Mouse (Mus musculus) left cerebral cortex, adult 9 months (tissue): ENCODE measurements around the gene Cux2.

Source experiments
- DNase-seq, 2 experiments: peaks; one replicate each; pipeline ENCODE4 v3.0.0; 2022; ENCODE audit warnings: low spot score in 2 of 2

The Cux2 gene

DNA sequence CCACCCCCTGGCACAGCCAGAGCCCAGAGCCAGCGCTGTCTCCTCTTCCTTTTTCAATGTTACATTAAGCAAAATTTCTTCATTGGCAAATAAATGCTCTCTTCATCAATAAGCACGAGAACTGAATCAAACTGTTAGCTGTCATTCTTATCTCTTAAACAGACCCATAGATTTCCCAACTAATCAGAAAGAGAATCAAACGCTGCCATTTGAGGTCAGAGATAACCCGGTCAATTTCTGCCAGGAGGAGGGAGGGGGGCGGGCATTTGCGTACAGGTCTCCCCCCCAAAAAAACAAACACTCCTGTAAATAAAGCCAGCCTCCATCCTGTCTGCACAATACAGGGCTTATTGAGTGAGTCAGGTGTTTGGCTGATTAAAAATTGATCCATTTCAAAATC lies 33.2 kb downstream of the Cux2 start:
- no peak for DNase-seq

DNA sequence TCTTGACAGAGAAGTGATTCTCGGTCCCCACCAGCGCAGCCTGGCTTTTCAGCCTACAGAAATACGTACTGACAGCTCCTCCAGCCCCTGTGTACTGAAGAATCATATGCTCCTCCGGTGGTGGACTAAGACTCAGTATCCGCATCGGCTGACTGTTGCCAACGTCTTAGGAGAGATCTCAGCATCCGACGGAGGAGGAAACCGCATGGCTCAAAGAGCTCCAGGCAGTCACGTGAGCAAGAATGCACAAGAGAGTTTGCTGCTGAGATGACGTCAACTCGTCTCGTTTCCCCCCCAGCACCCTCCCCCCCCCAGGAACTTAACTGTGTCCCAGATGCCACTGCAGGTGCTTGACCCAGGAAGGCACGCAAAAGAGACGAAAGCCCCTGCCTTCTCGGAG lies 34.8 kb downstream of the Cux2 start:
- DNase-seq, result peak in 1 of 2 experiments; percentile 18

- no peak for DNase-seq
Measured at GRCm38 (mm10) chr5:122014671-122015070, 35.2 kb downstream of the Cux2 start.

GRCm38 (mm10) chr5:122011289-122011688 lies 38.6 kb downstream of the Cux2 start:
- no peak for DNase-seq

- no peak for DNase-seq
Measured at GRCm38 (mm10) chr5:122007946-122008441, 41.9 kb downstream of the Cux2 start.

DNA sequence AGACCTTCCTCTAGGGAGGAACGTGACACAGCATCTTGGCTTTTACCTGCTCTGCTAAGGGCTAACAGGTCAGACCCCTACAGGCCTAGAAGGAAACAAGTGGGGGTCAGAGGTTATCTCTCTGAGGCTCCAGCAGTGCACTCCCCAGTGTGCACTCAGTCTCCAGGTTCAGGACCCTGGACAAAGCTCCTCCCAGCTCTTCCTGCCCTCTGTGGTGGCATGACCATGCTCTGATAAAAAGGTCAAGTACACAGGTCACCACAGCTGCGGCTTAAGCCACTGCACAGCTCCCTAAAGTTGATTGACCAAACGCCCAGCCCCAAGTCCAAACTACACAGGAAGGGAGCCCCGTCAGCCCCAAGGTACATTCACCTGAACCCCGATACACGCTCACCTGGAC lies 46.4 kb downstream of the Cux2 start:
- DNase-seq, result no peak

GRCm38 (mm10) chr5:122002148-122002547 lies 47.8 kb downstream of the Cux2 start:
- DNase-seq, result peak in 1 of 2 experiments; percentile 20

DNA sequence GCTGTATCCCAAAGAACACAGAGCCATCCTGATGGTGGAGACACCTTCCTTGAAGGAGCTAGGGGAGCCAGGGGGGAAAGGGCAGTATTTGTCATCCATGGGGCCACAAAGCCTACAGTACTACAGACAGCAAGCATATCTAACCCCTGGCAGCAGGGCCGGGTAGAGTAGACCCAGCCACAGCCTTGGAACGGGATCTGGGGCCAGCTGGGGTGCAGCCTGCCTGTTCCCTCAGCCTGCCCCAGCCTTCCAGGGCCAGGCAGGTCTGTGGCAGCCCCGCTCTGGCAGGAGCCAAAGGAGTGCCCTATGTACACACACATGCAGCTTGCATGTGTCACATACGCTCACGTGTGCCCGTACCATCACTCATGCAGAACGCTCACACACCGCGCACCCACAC lies 48.6 kb downstream of the Cux2 start:
- DNase-seq, result no peak

- no peak for DNase-seq
Measured at GRCm38 (mm10) chr5:122000381-122000780, 49.5 kb downstream of the Cux2 start.

- peak in 1 of 2 experiments; percentile 72 for DNase-seq
Measured at GRCm38 (mm10) chr5:121998981-121999795, 50.7 kb downstream of the Cux2 start.

- DNase-seq, result no peak
Measured at GRCm38 (mm10) chr5:121998281-121998680, 51.6 kb downstream of the Cux2 start.

DNA sequence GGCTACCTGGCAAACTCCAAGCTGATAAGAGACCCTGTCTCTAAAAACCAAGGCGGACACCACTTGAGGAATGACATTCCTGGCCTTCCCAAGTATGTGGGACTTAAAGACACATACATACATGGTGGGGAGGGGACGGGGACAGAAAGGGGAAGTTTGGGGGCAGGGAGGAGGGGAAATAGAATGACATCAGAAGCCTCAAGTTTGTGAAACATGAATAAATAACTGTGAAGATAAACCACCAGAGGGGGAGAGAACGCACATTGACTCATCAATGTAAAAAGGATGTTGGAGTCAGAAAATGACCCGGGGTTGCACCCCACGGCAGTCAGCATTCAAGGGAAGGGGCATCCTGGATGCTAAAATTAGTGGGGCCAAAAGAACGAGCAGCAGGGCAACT lies 53.2 kb downstream of the Cux2 start:
- DNase-seq, result no peak

- no peak for DNase-seq
Measured at GRCm38 (mm10) chr5:121994808-121995207, 55.1 kb downstream of the Cux2 start.

- no peak for DNase-seq
Measured at GRCm38 (mm10) chr5:121991914-121992313, 58.0 kb downstream of the Cux2 start.

DNA sequence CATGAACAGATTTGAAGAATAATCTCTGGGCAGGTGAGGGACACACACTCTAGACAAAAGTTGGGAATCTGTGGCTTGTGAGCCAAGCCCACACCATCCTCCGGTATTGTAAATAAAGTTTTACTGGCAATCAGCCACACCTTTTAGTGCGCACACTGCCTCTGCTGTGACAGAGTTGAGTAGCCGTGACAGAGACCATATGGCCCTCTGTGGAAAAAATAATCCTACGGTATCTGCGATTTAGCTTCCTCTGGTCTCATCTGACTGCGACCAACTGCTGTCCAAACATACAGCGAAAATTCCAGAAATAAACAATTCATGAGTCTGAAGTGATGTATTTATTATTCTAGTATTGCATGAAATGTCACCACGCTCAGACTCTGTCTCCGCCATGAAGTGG lies 64.0 kb downstream of the Cux2 start:
- DNase-seq, result no peak

DNA sequence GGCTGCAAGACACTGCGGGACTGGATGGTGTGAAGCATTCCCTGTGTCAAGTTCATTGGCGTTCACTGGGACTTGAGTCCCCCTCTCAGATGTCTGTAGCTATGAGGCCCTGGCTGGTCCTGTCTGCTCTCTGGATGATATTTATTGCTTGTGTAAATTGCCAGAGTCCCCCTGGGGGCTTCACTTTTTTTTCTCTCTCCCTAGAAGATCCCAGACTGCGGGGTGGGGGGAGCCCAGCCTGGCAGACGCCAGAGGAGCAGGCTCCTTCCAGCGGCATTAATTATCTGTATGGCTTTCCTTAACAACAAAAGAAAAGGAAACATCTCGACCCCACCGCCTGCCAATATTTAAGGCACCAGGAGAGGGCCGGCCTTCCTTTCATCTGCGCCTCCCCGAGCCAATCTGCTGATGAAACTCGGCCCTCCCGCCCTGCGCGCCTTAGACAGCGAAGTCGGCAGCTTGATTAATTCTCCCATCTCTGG lies 68.2 kb downstream of the Cux2 start:
- DNase-seq, result no peak

- DNase-seq, result no peak
Measured at GRCm38 (mm10) chr5:121976331-121976730, 73.6 kb downstream of the Cux2 start.

DNA sequence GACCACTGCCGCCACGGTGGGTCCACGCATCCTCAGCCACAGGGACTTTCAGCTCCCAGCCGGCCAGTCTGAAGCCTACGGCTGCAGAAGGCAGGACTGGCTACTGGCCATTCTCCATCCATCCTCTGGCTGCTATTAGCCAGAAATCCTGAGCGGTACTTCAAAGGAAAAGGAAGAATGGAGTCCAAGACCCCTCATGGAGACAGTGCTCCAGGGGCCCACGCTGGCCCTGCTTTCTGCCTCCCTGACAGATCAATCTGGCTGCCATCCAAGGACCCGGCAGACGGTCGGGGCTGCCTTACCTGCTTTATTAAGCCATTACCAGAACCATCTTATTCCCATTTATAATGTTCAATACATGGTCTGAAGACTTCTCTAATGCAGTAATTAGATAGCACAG lies 76.4 kb downstream of the Cux2 start:
- no peak for DNase-seq

GRCm38 (mm10) chr5:121972680-121973192 lies 77.2 kb downstream of the Cux2 start:
- no peak for DNase-seq

GRCm38 (mm10) chr5:121968999-121969398 lies 80.9 kb downstream of the Cux2 start:
- no peak for DNase-seq

- no peak for DNase-seq
Measured at GRCm38 (mm10) chr5:121968416-121968815, 81.5 kb downstream of the Cux2 start.

DNA sequence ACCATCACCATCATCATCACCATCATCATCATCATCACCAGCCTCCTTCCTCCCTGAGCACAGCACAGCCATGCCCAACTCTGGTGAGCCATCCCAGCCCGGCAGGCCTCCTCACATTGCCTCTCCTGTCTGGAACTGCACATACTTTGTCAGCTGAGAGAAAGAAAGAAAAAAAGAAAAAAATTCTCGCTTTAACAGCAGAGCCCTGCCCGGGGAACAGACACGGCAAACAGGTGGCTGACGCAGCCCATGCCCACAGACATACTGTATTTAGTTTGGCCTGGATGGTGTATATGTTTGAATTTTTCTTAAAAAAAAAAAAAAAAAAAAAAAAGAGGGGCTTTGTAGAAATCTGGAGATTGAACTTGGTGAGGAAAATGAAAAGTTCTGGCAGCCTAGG lies 82.4 kb downstream of the Cux2 start:
- DNase-seq, result no peak

- DNase-seq, result no peak
Measured at GRCm38 (mm10) chr5:121966940-121967339, 83.0 kb downstream of the Cux2 start.
